Mouse (Mus musculus): ENCODE results near the gene Gm44579. TPM values are rescaled to one million over a fixed set of nuclear protein-coding genes. Genes with fewer than 3 reads are reported as not detected.

Gene Gm44579
- polyA plus RNA-seq, 1 experiment from 2014 or later: not detected

- H3K36me3 ChIP-seq (ENCODE audit: control insufficient read depth, insufficient read depth, low read length): no peaks in the 10 kb centered on the region
- 80% methylated on average over 5 of the region's 5 CpGs for WGBS
- no peak for DNase-seq (ENCODE audit: low spot score, missing footprints)
- no peaks in the 10 kb centered on the region for H3K27me3 ChIP-seq (ENCODE audit: control insufficient read depth, insufficient read depth, low read length)
- H3K4me3 ChIP-seq (ENCODE audit: low read depth, low read length): no peak overlapping the region
- H3K9me3 ChIP-seq (ENCODE audit: control insufficient read depth, low read length): no peaks in the 10 kb centered on the region
- H3K4me1 ChIP-seq (ENCODE audit: control insufficient read depth, insufficient read depth, low read length): no peaks in the 10 kb centered on the region
- no peak overlapping the region for H3K27ac ChIP-seq (ENCODE audit: low read depth, low read length)
- no peak overlapping the region for H3K4me2 ChIP-seq
- H3K9ac ChIP-seq (ENCODE audit: low read length): no peak overlapping the region
- ATAC-seq (ENCODE audit: low FRiP score): no peak
These were observed 6.6 kb downstream of the Gm44579 start for GRCm38 (mm10) chr15:98214130-98214529.

- 90% methylated on average over 5 of the region's 5 CpGs for WGBS
- H3K4me1 ChIP-seq (ENCODE audit: control insufficient read depth, insufficient read depth, low read length): no peaks in the 10 kb centered on the region
- H3K36me3 ChIP-seq (ENCODE audit: control insufficient read depth, insufficient read depth, low read length): no peaks in the 10 kb centered on the region
- H3K27me3 ChIP-seq (ENCODE audit: control insufficient read depth, insufficient read depth, low read length): no peaks in the 10 kb centered on the region
- DNase-seq (ENCODE audit: low spot score, missing footprints) (no peak), ATAC-seq (ENCODE audit: low FRiP score) (no peak)
- H3K9ac ChIP-seq (ENCODE audit: low read length): no peak overlapping the region
- no peaks in the 10 kb centered on the region for H3K9me3 ChIP-seq (ENCODE audit: control insufficient read depth, low read length)
- no peak overlapping the region for H3K4me2 ChIP-seq
- H3K27ac ChIP-seq (ENCODE audit: low read depth, low read length): no peak overlapping the region
- H3K4me3 ChIP-seq (ENCODE audit: low read depth, low read length): no peak overlapping the region
These were observed 7.4 kb downstream of the Gm44579 start for GRCm38 (mm10) chr15:98213336-98213870.

- H3K9ac ChIP-seq (ENCODE audit: low read length): no peak overlapping the region
- DNase-seq (ENCODE audit: low spot score, missing footprints) (no peak), ATAC-seq (ENCODE audit: low FRiP score) (no peak)
- no peak overlapping the region for H3K4me2 ChIP-seq
- H3K27ac ChIP-seq (ENCODE audit: low read depth, low read length): no peak overlapping the region
- H3K27me3 ChIP-seq (ENCODE audit: control insufficient read depth, insufficient read depth, low read length): no peaks in the 10 kb centered on the region
- no peaks in the 10 kb centered on the region for H3K9me3 ChIP-seq (ENCODE audit: control insufficient read depth, low read length)
- H3K4me1 ChIP-seq (ENCODE audit: control insufficient read depth, insufficient read depth, low read length): no peaks in the 10 kb centered on the region
- H3K4me3 ChIP-seq (ENCODE audit: low read depth, low read length): no peak overlapping the region
- WGBS: 77% methylated on average over 7 of the region's 7 CpGs
- no peaks in the 10 kb centered on the region for H3K36me3 ChIP-seq (ENCODE audit: control insufficient read depth, insufficient read depth, low read length)
These were observed 11.1 kb downstream of the Gm44579 start for GRCm38 (mm10) chr15:98209676-98210075.

- H3K27ac ChIP-seq (ENCODE audit: low read depth, low read length): no peak within 1 kb of the TSS
- no peak within 1 kb of the TSS for H3K9ac ChIP-seq (ENCODE audit: low read length)
- H3K27me3 ChIP-seq (ENCODE audit: control insufficient read depth, insufficient read depth, low read length): no peaks in the 10 kb centered on the region
- no peaks in the 10 kb centered on the region for H3K36me3 ChIP-seq (ENCODE audit: control insufficient read depth, insufficient read depth, low read length)
- H3K9me3 ChIP-seq (ENCODE audit: control insufficient read depth, low read length): no peaks in the 10 kb centered on the region
- no peaks in the 10 kb centered on the region for H3K4me1 ChIP-seq (ENCODE audit: control insufficient read depth, insufficient read depth, low read length)
- no peak within 1 kb of the TSS for H3K4me2 ChIP-seq
- DNase-seq (ENCODE audit: low spot score, missing footprints) (no peak), ATAC-seq (ENCODE audit: low FRiP score) (no peak)
- WGBS: 74% methylated on average over 3 of the region's 3 CpGs
- H3K4me3 ChIP-seq (ENCODE audit: low read depth, low read length): no peak within 1 kb of the TSS
These were observed 25.3 kb downstream of the Gm44579 start, which contains the start of gene Olfr288 for GRCm38 (mm10) chr15:98195442-98195841. Gene Olfr288, minus strand, starts transcription at chr15:98195542.

GRCm38 (mm10) chr15:98184456-98184855 lies 36.3 kb downstream of the Gm44579 start:
- H3K4me3 ChIP-seq (ENCODE audit: low read depth, low read length): no peak overlapping the region
- H3K27me3 ChIP-seq (ENCODE audit: control insufficient read depth, insufficient read depth, low read length): no peaks in the 10 kb centered on the region
- no peak overlapping the region for H3K4me2 ChIP-seq
- no peaks in the 10 kb centered on the region for H3K4me1 ChIP-seq (ENCODE audit: control insufficient read depth, insufficient read depth, low read length)
- DNase-seq (ENCODE audit: low spot score, missing footprints) (no peak), ATAC-seq (ENCODE audit: low FRiP score) (no peak)
- WGBS: 78% methylated on average over 4 of the region's 4 CpGs
- H3K27ac ChIP-seq (ENCODE audit: low read depth, low read length): no peak overlapping the region
- H3K9ac ChIP-seq (ENCODE audit: low read length): no peak overlapping the region
- no peaks in the 10 kb centered on the region for H3K36me3 ChIP-seq (ENCODE audit: control insufficient read depth, insufficient read depth, low read length)
- no peaks in the 10 kb centered on the region for H3K9me3 ChIP-seq (ENCODE audit: control insufficient read depth, low read length)

- Histone ChIP-seq H3K9ac (ENCODE audit: low read length) (no peak overlapping the region), H3K27ac (ENCODE audit: low read depth, low read length) (no peak overlapping the region), H3K4me1 (ENCODE audit: control insufficient read depth, insufficient read depth, low read length) (no peaks in the 10 kb centered on the region), H3K4me3 (ENCODE audit: low read depth, low read length) (no peak overlapping the region), H3K4me2 (no peak overlapping the region; the same call in 1 of the 2 replicates), H3K36me3 (ENCODE audit: control insufficient read depth, insufficient read depth, low read length) (no peaks in the 10 kb centered on the region), H3K27me3 (ENCODE audit: control insufficient read depth, insufficient read depth, low read length) (no peaks in the 10 kb centered on the region), H3K9me3 (ENCODE audit: control insufficient read depth, low read length) (no peaks in the 10 kb centered on the region)
- WGBS: 71% methylated on average over 12 of the region's 12 CpGs
- DNase-seq (ENCODE audit: low spot score, missing footprints): no peak
- no peak for ATAC-seq (ENCODE audit: low FRiP score)
These were observed 38.8 kb downstream of the Gm44579 start for GRCm38 (mm10) chr15:98181856-98182570.

GRCm38 (mm10) chr15:98181132-98181711 lies 39.6 kb downstream of the Gm44579 start:
- under 1% methylated on average over 30 of the region's 30 CpGs for WGBS
- Histone ChIP-seq H3K9ac (ENCODE audit: low read length) (peak overlapping the region; percentile 59), H3K27me3 (ENCODE audit: control insufficient read depth, insufficient read depth, low read length) (no peaks in the 10 kb centered on the region), H3K27ac (ENCODE audit: low read depth, low read length) (0 out of 2 replicates have a peak overlapping the region, but pooled peaks have one; percentile 25), H3K9me3 (ENCODE audit: control insufficient read depth, low read length) (no peaks in the 10 kb centered on the region), H3K36me3 (ENCODE audit: control insufficient read depth, insufficient read depth, low read length) (no peaks in the 10 kb centered on the region), H3K4me1 (ENCODE audit: control insufficient read depth, insufficient read depth, low read length) (no peaks in the 10 kb centered on the region), H3K4me2 (peak overlapping the region; percentile 65), H3K4me3 (ENCODE audit: low read depth, low read length) (peak overlapping the region; percentile 44)
- DNase-seq (ENCODE audit: low spot score, missing footprints): peak; percentile 97
- ATAC-seq (ENCODE audit: low FRiP score): peak; percentile 99

- Histone ChIP-seq H3K36me3 (ENCODE audit: control insufficient read depth, insufficient read depth, low read length) (no peaks in the 10 kb centered on the region), H3K27me3 (ENCODE audit: control insufficient read depth, insufficient read depth, low read length) (no peaks in the 10 kb centered on the region), H3K27ac (ENCODE audit: low read depth, low read length) (no peak overlapping the region), H3K4me1 (ENCODE audit: control insufficient read depth, insufficient read depth, low read length) (no peaks in the 10 kb centered on the region), H3K9ac (ENCODE audit: low read length) (peak overlapping the region; percentile 59), H3K9me3 (ENCODE audit: control insufficient read depth, low read length) (no peaks in the 10 kb centered on the region), H3K4me3 (ENCODE audit: low read depth, low read length) (peak overlapping the region; percentile 44), H3K4me2 (peak overlapping the region; percentile 65)
- no peak for ATAC-seq (ENCODE audit: low FRiP score)
- WGBS: 4% methylated on average over 26 of the region's 26 CpGs
- DNase-seq (ENCODE audit: low spot score, missing footprints): peak; percentile 92
These were observed 40.1 kb downstream of the Gm44579 start for GRCm38 (mm10) chr15:98180567-98181131.

GRCm38 (mm10) chr15:98177320-98177719 lies 43.5 kb downstream of the Gm44579 start:
- DNase-seq (ENCODE audit: low spot score, missing footprints) (no peak), ATAC-seq (ENCODE audit: low FRiP score) (no peak)
- no peak overlapping the region for H3K27ac ChIP-seq (ENCODE audit: low read depth, low read length)
- no peaks in the 10 kb centered on the region; the same call in 1 of the 2 replicates for H3K27me3 ChIP-seq (ENCODE audit: control insufficient read depth, insufficient read depth, low read length)
- H3K9ac ChIP-seq (ENCODE audit: low read length): no peak overlapping the region
- H3K9me3 ChIP-seq (ENCODE audit: control insufficient read depth, low read length): no peaks in the 10 kb centered on the region
- H3K36me3 ChIP-seq (ENCODE audit: control insufficient read depth, insufficient read depth, low read length): no peaks in the 10 kb centered on the region
- H3K4me1 ChIP-seq (ENCODE audit: control insufficient read depth, insufficient read depth, low read length): no peaks in the 10 kb centered on the region
- no peak overlapping the region for H3K4me2 ChIP-seq
- H3K4me3 ChIP-seq (ENCODE audit: low read depth, low read length): no peak overlapping the region
- 78% methylated on average over 3 of the region's 3 CpGs for WGBS
